Mouse (Mus musculus) liver, embryonic 14.5 days (tissue): ENCODE results near the gene Them7. TPM values are rescaled to one million over a fixed set of nuclear protein-coding genes. Genes with fewer than 3 reads are reported as not detected.

Experiments
- ATAC-seq: fragments of 200-750 bp; cut with Nextera tagmentation; 2 replicates; pipeline ENCODE4 v1.8.0; 2017; ENCODE audit warnings: moderate number of reproducible peaks, mild to moderate bottlenecking, moderate library complexity; ENCODE audit not compliant: insufficient read depth
- DNase-seq, 3 experiments: peaks; one replicate each; pipeline ENCODE4 v3.0.0-alpha.2; 2012 to 2013; ENCODE audit warnings: low read depth in 3 of 3, low spot score in 3 of 3
- H3K27ac ChIP-seq: fragments of 300-500 bp; sonication (generic); 2 replicates; pipeline ENCODE4 v1.5.1; 2014; ENCODE audit warnings: moderate library complexity, mild to moderate bottlenecking, control low read depth, inconsistent platforms
- H3K27me3 ChIP-seq: fragments of 300-500 bp; sonication (generic); 2 replicates; pipeline ENCODE4 v1.6.1; 2014; ENCODE audit warnings: mild to moderate bottlenecking, low read length, moderate library complexity; ENCODE audit not compliant: control insufficient read depth, insufficient read depth
- H3K36me3 ChIP-seq: fragments of 300-500 bp; sonication (generic); replicated peaks from 2 replicates; pipeline ENCODE4 v1.6.1; 2014; ENCODE audit warnings: low read depth; ENCODE audit not compliant: control insufficient read depth, insufficient read depth
- H3K4me1 ChIP-seq, 2 experiments: fragments of 200-500 bp in 1 of 2; fragments of 300-500 bp in 1 of 2; sonication (generic) in 1 of 2; replicated peaks; 2 replicates each; pipeline ENCODE4 v1.6.1; 2012 to 2014; ENCODE audit warnings: antibody characterized with exemption in 1 of 2, inconsistent platforms in 1 of 2, low read length in 1 of 2; ENCODE audit not compliant: control insufficient read depth in 2 of 2, insufficient read depth in 2 of 2
- H3K4me2 ChIP-seq: fragments of 300-500 bp; sonication (generic); 2 replicates; pipeline ENCODE4 v1.6.1; 2014; ENCODE audit warnings: low read depth, mild to moderate bottlenecking, control low read depth, moderate library complexity
- H3K4me3 ChIP-seq, 2 experiments: fragments of 200-500 bp in 1 of 2; fragments of 300-500 bp in 1 of 2; sonication (generic) in 1 of 2; 2 replicates each; pipeline ENCODE4 v1.5.1; 2012 to 2014; ENCODE audit warnings: low read depth in 2 of 2, low read length in 2 of 2, mild to moderate bottlenecking in 2 of 2, control low read depth in 1 of 2, inconsistent platforms in 1 of 2, moderate library complexity in 1 of 2; ENCODE audit not compliant: insufficient read depth in 1 of 2
- H3K9ac ChIP-seq: fragments of 300-500 bp; sonication (generic); replicated peaks from 2 replicates; pipeline ENCODE4 v1.6.1; 2014; ENCODE audit warnings: mild to moderate bottlenecking, control low read depth, moderate library complexity
- H3K9me3 ChIP-seq: fragments of 300-500 bp; sonication (generic); 2 replicates; pipeline ENCODE4 v1.6.1; 2016; ENCODE audit warnings: low read length, mixed read lengths; ENCODE audit not compliant: control insufficient read depth
- CTCF ChIP-seq: IDR thresholded peaks from 2 replicates; pipeline ENCODE4 v1.5.1; 2016; ENCODE audit warnings: antibody characterized with exemption, low read depth, control low read depth
- EP300 ChIP-seq: IDR thresholded peaks from 2 replicates; pipeline ENCODE4 v1.6.1; 2016; ENCODE audit warnings: antibody characterized with exemption, low read depth
- WGBS: fragments of 180-500 bp; shearing (Covaris S2); extraction: QIAGEN DNeasy Blood & Tissue Kit; methylation state at CpG from one replicate; pipeline ENCODE4 v1.1.7; 2014; ENCODE audit not compliant: insufficient replicate concordance; 5-methylcytosine and 5-hydroxymethylcytosine counted together
- polyA plus RNA-seq, 2 experiments: library from polyadenylated mRNA; depleted of rRNA in 1 of 2; stranded (reverse) in 1 of 2; unstranded in 1 of 2; fragments of >200 nt; fragmentation: Nextera tagmentation in 1 of 2; extraction: Ambion mirVana in 1 of 2; gene quantifications; 2 replicates each; pipeline versions ENCODE4 v1.2.1 to v1.2.3; 2012 to 2014

Them7 gene
- polyA plus RNA-seq, 2 experiments, result 0.67 to 1.5 TPM

- no peak overlapping the region for H3K4me3 ChIP-seq
- H3K27ac ChIP-seq, result no peak overlapping the region
- H3K36me3 ChIP-seq, result no peaks in the 10 kb centered on the region
- 85% methylated on average over 8 of the region's 8 CpGs for WGBS
- no peaks in the 10 kb centered on the region for H3K27me3 ChIP-seq
- TF ChIP-seq CTCF (no peak), EP300 (no peak)
- H3K9ac ChIP-seq, result no peak overlapping the region
- ATAC-seq (no peak), DNase-seq (no peak)
- H3K4me2 ChIP-seq, result no peak overlapping the region
- no peaks in the 10 kb centered on the region for H3K4me1 ChIP-seq
- H3K9me3 ChIP-seq, result no peaks in the 10 kb centered on the region
Measured at GRCm38 (mm10) chr2:105301082-105301481, 77.0 kb downstream of the Them7 start.

- TF ChIP-seq CTCF (no peak), EP300 (no peak)
- H3K4me2 ChIP-seq, result no peak overlapping the region
- no peak overlapping the region for H3K9ac ChIP-seq
- no peaks in the 10 kb centered on the region for H3K36me3 ChIP-seq
- H3K4me1 ChIP-seq, result no peaks in the 10 kb centered on the region
- H3K27me3 ChIP-seq, result no peaks in the 10 kb centered on the region
- no peak overlapping the region for H3K27ac ChIP-seq
- no peak for ATAC-seq
- no peaks in the 10 kb centered on the region for H3K9me3 ChIP-seq
- 36% methylated on average over 10 of the region's 10 CpGs for WGBS
- no peak overlapping the region for H3K4me3 ChIP-seq
- no peak for DNase-seq
Measured at GRCm38 (mm10) chr2:105301531-105301930, 77.4 kb downstream of the Them7 start.

GRCm38 (mm10) chr2:105303962-105304514 lies 79.9 kb downstream of the Them7 start:
- H3K9me3 ChIP-seq, result no peaks in the 10 kb centered on the region
- no peaks in the 10 kb centered on the region for H3K4me1 ChIP-seq
- no peaks in the 10 kb centered on the region for H3K27me3 ChIP-seq
- no peaks in the 10 kb centered on the region for H3K36me3 ChIP-seq
- no peak overlapping the region for H3K9ac ChIP-seq
- no peak overlapping the region for H3K27ac ChIP-seq
- TF ChIP-seq CTCF, result no peak
- ATAC-seq (no peak), DNase-seq (no peak)
- 47% methylated on average over 6 of the region's 6 CpGs for WGBS
- H3K4me2 ChIP-seq, result no peak overlapping the region
- H3K4me3 ChIP-seq, result no peak overlapping the region

GRCm38 (mm10) chr2:105305876-105306275 lies 81.8 kb downstream of the Them7 start:
- no peak overlapping the region for H3K9ac ChIP-seq
- WGBS, result 46% methylated on average over 6 of the region's 6 CpGs

GRCm38 (mm10) chr2:105311414-105311813 lies 87.3 kb downstream of the Them7 start:
- ATAC-seq (no peak), DNase-seq (no peak)
- Histone ChIP-seq H3K9ac (no peak overlapping the region), H3K4me1 (no peaks in the 10 kb centered on the region), H3K4me2 (no peak overlapping the region), H3K36me3 (no peaks in the 10 kb centered on the region), H3K27ac (no peak overlapping the region), H3K27me3 (no peaks in the 10 kb centered on the region), H3K4me3 (no peak overlapping the region), H3K9me3 (no peaks in the 10 kb centered on the region)
- TF ChIP-seq EP300, result no peak
- peak; percentile 59 for TF ChIP-seq CTCF
- WGBS, result 39% methylated on average over 13 of the region's 13 CpGs

More at GRCm38 (mm10) chr2:105305876-105306275, 81.8 kb downstream of the Them7 start:
- H3K27ac ChIP-seq, result no peak overlapping the region
- H3K4me1 ChIP-seq, result no peaks in the 10 kb centered on the region
- DNase-seq, result no peak
- no peak for ATAC-seq
- H3K36me3 ChIP-seq, result no peaks in the 10 kb centered on the region
- H3K4me3 ChIP-seq, result no peak overlapping the region
- TF ChIP-seq EP300 (no peak), CTCF (no peak)
- no peaks in the 10 kb centered on the region for H3K27me3 ChIP-seq
- H3K9me3 ChIP-seq, result no peaks in the 10 kb centered on the region
- no peak overlapping the region for H3K4me2 ChIP-seq
